Mouse (Mus musculus) right cerebral cortex, postnatal 25 days (tissue): ENCODE measurements at regions not wholly inside any gene's neighbourhood (a gene's known extent, or its start where the extent isn't known, plus 50 kb on each side); places are given as distances from the start of the nearest gene placed in this dataset.
A peak's percentile ranks its signal among the peaks of the same experiment; 100 is the strongest.

ENCODE experiments used
- DNase-seq: peaks from one replicate; pipeline ENCODE4 v3.0.0; 2022

DNA sequence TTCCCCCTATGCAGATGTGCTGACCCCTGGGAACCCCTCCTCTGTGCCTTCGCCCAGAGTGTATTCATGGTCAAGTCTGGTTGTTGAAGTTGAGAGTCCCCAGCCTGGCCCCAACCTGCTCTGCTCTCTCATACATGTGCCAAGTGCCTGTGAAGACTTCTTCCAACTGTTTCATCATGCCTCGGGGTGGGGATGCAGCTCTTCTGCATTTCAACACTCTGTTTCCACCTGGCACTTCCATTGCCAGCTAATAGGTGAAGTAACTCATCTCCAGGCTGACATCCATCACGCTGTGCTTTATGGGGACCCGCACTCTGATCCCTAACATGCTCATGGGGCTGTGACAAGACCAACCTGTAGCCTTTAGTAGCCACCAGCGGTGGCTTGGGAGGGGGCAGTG lies 230.4 kb downstream of the 4933412E24Rik start:
- DNase-seq: no peak

DNA sequence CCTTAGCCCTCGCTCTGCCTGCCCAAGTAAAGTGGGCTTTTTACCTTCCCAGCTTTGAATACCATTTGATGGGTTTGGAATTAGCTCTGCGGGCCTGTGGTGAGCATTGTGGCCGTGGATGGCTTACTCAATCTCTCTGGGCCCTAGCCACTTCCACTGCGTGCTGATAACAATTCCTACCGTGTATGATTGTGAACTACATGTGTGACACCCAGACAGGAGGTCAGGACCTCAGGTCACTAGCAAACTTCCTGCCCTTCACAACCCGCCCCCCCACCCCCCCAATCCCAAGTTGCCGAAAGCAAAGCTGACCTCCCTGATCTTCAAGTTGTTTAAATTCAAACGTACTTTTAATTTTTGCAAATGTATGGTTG lies 231.9 kb downstream of the 4933412E24Rik start:
- no peak for DNase-seq

GRCm38 (mm10) chr15:59783782-59784555 lies 232.4 kb downstream of the 4933412E24Rik start:
- no peak for DNase-seq

DNA sequence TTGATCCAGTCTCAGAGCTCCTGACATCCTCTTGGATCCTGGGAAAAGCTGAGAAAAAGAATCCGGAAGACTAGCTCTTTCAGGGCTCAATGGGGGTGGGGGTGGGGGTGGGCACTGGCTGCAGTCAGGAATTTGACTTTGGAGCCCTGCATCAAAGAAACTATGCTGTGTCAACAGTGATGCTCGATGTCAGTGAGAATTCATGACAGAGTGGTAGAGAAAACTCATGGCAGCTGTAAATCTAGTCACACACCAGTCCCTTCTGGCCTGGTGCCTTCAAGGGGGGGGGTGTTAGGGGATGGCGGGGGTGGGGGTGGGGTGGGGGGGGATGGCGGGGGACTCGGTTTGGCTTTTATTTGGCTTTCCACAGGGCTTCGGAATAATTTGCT lies 233.0 kb downstream of the 4933412E24Rik start:
- DNase-seq: no peak

GRCm38 (mm10) chr15:59780506-59780905 lies 235.9 kb downstream of the 4933412E24Rik start:
- DNase-seq: no peak

DNA sequence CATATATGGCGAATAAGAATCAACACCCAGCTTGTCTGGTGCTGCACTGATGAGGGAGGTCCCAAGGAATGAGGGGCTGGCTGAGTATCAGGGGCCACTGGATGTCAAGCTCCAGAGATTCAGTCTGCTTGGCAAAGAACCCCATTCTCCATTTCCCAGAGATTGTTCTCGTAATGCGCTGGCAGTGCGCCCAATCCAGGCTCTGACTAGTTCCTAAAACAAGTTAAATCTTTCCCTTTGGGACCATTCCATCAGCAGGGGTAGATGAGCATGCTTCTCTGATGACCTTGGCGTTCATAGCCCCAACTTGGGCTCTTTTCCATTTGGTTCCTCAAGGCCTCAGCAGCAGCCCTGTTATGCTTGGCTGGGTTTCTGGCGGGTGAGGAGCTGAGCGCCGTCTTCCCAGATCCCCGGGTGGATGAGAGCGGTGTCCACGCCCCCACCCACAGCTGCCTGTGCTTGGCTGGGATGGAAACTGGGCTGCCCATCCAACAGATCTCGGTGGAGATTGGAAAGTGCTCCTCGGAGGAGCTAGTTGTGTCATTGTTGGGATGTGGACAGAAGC lies 239.0 kb downstream of the 4933412E24Rik start:
- peak; percentile 28 for DNase-seq

DNA sequence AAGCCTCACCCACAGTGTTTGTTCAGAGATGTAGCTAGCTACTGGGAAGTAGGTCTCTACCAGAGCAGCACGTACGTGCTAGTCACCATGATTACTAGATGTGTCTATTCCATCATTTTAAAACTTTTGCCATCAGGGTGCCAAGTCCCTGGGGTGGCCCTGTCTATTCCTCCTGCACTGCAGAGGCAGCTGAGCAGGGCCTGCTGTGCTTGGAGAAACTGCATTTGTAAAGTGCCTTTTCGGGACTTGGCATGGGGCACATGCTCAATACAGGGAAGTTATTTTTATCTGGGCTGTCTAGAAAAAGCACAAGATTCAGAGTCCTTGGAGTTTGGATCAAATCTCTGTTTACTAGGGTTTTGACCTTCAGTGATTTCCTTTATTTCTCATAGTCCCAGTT lies 240.6 kb downstream of the 4933412E24Rik start:
- DNase-seq: no peak

GRCm38 (mm10) chr15:59773983-59774382 lies 242.4 kb downstream of the 4933412E24Rik start:
- DNase-seq: no peak

DNA sequence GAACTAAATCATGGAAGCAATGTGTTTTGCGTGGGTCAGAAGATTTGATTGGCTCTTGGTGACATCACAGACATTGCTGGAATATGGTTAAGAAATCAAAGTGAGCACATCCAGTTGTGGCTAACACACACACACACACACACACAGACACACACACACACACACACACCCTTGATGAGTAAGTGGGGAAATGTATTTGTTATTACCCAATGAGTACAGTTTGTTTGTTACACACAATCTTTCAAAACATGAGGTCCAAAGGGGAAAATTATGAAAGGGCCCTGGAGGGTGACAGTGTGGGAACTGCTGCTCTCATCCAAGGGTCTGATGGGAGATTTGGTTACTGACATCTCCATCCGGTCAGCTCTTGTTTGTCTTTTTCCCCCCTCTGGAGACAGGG lies 243.8 kb downstream of the 4933412E24Rik start:
- no peak for DNase-seq

GRCm38 (mm10) chr15:59762061-59762460 lies 254.4 kb downstream of the 4933412E24Rik start:
- no peak for DNase-seq

GRCm38 (mm10) chr15:59760490-59760889 lies 255.9 kb downstream of the 4933412E24Rik start:
- no peak for DNase-seq

DNA sequence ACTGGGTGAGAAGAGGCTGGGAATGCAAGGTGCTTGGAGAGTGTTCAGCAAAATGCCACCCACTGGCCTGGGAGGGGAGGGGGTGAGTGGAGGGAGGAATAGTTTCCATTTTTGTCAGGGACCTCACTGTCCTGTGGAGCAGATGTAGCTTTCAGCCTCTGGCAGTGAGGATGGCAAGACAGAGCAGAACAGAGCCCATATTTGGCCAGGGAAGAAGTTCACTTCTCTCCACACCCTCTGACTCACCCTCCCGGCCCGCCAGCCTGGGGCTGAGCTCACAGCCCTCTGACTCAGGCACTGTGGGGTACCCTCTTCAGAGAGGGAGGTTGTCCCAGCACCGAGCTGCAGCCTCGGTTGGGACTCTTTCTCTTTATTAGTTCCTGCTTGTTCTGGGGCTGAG lies 256.8 kb downstream of the 4933412E24Rik start:
- no peak for DNase-seq

DNA sequence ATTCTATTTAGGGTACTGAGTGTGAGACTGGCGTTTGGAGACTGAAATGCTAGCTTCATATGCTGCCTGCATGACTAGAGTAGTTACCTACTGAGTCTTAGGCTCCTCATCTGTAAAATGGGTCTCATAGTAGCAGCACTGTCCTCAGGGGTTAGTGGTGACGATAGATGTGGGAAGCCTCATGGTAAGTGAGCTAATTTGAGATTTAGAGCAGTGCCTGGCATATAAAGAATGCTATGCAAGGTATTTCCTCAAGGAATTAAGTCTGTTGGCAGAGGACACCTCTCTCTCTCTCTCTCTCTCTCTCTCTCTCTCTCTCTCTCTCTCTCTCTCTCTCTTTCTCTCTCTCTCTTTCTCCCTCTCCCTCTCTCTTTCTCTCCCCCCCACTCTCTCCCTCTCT lies 257.4 kb downstream of the 4933412E24Rik start:
- DNase-seq: no peak

DNA sequence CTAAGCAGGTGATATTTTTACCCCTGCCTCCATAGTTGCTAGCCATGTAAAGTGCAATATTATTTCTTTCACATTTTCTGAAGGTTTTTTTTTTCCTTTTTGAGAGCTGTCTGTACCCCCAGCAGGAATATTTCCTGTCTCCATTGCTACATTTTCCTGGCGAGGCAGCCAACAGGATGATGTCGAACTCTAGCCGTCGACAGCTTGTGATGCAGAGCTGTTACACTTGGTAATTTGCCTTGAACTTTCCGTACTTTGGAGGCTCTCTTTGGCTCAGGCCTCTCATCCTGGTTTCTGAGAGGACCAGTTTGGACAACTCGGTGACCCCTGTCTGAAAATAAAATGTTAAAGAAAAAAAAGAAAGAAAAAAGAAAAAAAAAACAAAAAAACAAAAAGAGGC lies 260.3 kb downstream of the 4933412E24Rik start:
- no peak for DNase-seq

DNA sequence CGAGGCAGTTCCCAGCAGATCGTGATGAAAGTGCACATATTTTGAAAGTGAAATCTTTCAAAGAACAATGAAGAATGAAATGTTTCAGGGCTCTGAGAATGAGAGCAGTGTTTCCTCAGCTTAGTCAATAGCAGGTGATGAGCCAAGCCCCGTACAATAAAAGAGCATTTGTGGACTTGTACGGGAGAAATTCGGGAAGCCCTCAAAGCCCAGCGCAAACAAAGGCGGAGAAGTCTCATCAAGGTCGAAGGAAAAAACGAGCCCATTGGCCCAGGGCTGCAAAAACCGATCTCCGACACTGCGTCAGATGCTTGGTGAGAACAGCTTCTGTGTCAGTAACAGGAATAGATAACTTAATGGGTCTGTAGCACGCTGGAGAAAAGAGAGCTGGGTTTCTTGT lies 261.5 kb downstream of the 4933412E24Rik start:
- DNase-seq: no peak

GRCm38 (mm10) chr15:59752277-59752676 lies 264.1 kb downstream of the 4933412E24Rik start:
- no peak for DNase-seq

GRCm38 (mm10) chr15:59746290-59746689 lies 270.1 kb downstream of the 4933412E24Rik start:
- DNase-seq: no peak

- no peak for DNase-seq
Measured at GRCm38 (mm10) chr15:59744411-59744931, 271.9 kb downstream of the 4933412E24Rik start.

DNA sequence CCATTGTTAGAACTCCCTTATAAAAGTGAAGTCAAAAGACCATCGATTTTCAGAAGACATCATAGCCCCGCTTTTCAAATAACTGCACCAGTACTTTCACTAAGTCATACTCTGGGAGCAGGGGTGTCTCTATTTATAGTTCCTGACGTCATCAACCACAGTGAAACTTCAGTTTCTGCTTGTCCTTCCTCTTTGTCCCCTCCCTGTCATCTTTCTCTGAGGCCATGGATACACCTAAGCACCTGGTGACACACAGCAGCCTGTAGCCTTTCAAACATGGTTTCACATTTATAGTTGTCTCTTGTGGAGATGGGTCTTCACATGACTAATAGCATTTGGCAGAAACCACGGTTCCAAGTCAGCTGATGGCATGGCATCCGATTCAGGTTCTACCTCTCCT lies 277.2 kb downstream of the 4933412E24Rik start:
- DNase-seq: no peak

GRCm38 (mm10) chr15:59737247-59737646 lies 279.2 kb downstream of the 4933412E24Rik start:
- DNase-seq: no peak

DNA sequence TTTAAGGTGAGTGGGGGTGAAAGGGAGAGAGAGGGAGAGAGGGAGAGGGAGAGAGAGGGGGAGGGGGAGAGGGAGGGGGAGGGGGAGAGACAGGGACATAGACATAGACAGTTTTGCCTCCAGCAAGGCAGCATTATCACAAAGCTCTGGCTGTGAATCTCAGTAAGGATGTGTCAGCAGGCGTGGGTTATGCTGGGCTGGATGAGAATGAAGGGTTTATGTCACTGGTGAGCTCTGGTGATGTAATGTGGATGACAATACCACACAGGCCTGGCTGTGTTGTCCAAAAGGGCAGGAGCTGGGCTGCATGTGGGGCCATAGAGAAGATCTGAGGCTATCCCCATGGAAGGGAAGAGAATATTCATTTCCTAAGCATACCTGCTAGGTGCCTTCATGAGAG lies 282.0 kb downstream of the 4933412E24Rik start:
- DNase-seq: no peak

DNA sequence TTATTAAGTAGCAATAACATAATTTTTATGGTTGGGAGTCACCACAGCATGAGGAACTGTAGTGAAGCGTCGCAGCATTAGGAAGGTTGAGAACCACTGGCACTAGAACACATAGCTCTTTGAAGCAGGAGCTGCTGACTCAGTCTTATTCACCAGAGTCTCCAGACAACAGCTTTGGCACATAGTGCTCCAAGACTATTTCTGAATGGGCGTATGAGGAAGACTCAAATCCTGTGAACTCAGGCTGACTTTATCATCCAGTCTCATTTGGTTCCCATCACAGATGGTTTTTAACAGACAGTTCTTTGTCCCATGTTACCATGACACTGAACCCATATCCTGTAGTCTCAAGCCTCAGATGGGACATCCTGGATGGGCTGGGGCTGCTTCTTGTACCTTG lies 282.5 kb downstream of the 4933412E24Rik start:
- DNase-seq: no peak

- no peak for DNase-seq
Measured at GRCm38 (mm10) chr15:59733031-59733810, 283.2 kb downstream of the 4933412E24Rik start.

- no peak for DNase-seq
Measured at GRCm38 (mm10) chr15:59731129-59731528, 285.3 kb downstream of the 4933412E24Rik start.
